Mouse (Mus musculus): Measurements from ENCODE around the gene Dbf4.

GRCm38 (mm10) chr5:8439095-8439494, 16.6 kb upstream of the Dbf4 start:
- TF ChIP-seq POLR2A (IDR thresholded peaks at IDR 0.05; ENCODE audit: insufficient read depth, low read length): no peak
- TF ChIP-seq EP300 (IDR thresholded peaks at IDR 0.05; ENCODE audit: insufficient read depth, low read depth, low read length): no peak
